Mouse (Mus musculus) cerebellum, adult (tissue): ENCODE results near the gene Hrh3.

Source experiments
- ATAC-seq: cut with Nextera tagmentation; 2 replicates; pipeline ENCODE4 v1.9.2; 2017; ENCODE audit warnings: mild to moderate bottlenecking, moderate library complexity, mixed read lengths; ENCODE audit not compliant: insufficient number of reproducible peaks, low FRiP score, low TSS enrichment

The Hrh3 gene

GRCm38 (mm10) chr2:180108285-180108684 is 4.0 kb upstream of the Hrh3 start:
- ATAC-seq = no peak

- no peak for ATAC-seq
These were observed 2.8 kb upstream of the Hrh3 start for GRCm38 (mm10) chr2:180107081-180107480.

- ATAC-seq = no peak
These were observed 1.3 kb upstream of the Hrh3 start for GRCm38 (mm10) chr2:180105441-180106190.

- peak; percentile 12; the same call in 1 of the 2 replicates for ATAC-seq
These were observed 530 bp upstream of the Hrh3 start for GRCm38 (mm10) chr2:180104659-180105377.

GRCm38 (mm10) chr2:180103151-180103977 is 924 bp downstream of the Hrh3 start:
- ATAC-seq = no peak

- no peak for ATAC-seq
These were observed 4.8 kb downstream of the Hrh3 start for GRCm38 (mm10) chr2:180099529-180099928.

- ATAC-seq = no peak
These were observed 6.1 kb downstream of the Hrh3 start for GRCm38 (mm10) chr2:180098167-180098566.

- no peak for ATAC-seq
These were observed 6.7 kb downstream of the Hrh3 start for GRCm38 (mm10) chr2:180097585-180097984.

- ATAC-seq = no peak
These were observed 8.6 kb downstream of the Hrh3 start for GRCm38 (mm10) chr2:180095711-180096110.

- no peak for ATAC-seq
These were observed 14.0 kb downstream of the Hrh3 start for GRCm38 (mm10) chr2:180090285-180090684.

- ATAC-seq = no peak
These were observed 16.8 kb downstream of the Hrh3 start for GRCm38 (mm10) chr2:180087472-180087871.

- ATAC-seq = no peak
These were observed 17.7 kb downstream of the Hrh3 start for GRCm38 (mm10) chr2:180086637-180087027.

GRCm38 (mm10) chr2:180085926-180086636 is 18.2 kb downstream of the Hrh3 start:
- ATAC-seq = 0 out of 2 replicates have a peak, but pooled peaks have one; percentile 57

- ATAC-seq = no peak
These were observed 19.7 kb downstream of the Hrh3 start for GRCm38 (mm10) chr2:180084565-180084964.

- no peak for ATAC-seq
These were observed 21.2 kb downstream of the Hrh3 start for GRCm38 (mm10) chr2:180083063-180083462.

- ATAC-seq = no peak
These were observed 23.6 kb downstream of the Hrh3 start for GRCm38 (mm10) chr2:180080680-180081079.

GRCm38 (mm10) chr2:180077622-180078021 is 26.7 kb downstream of the Hrh3 start:
- no peak for ATAC-seq

- ATAC-seq = no peak
These were observed 31.4 kb downstream of the Hrh3 start for GRCm38 (mm10) chr2:180072886-180073285.

GRCm38 (mm10) chr2:180071671-180072070 is 32.6 kb downstream of the Hrh3 start:
- no peak for ATAC-seq
